Mouse (Mus musculus) liver, adult 2 months (tissue): ENCODE measurements around the gene Dnajc14.

Source experiments
- CTCF ChIP-seq: fragments of 200-500 bp; IDR thresholded peaks from 2 replicates; pipeline ENCODE4 v1.5.1; 2011; ENCODE audit warnings: low read depth, low read length, control low read depth
- POLR2A ChIP-seq: fragments of 200-500 bp; IDR thresholded peaks from 2 replicates; pipeline ENCODE4 v1.6.1; 2011; ENCODE audit warnings: low read length, control low read depth; ENCODE audit not compliant: insufficient read depth; ENCODE audit errors: extremely low read depth

- TF ChIP-seq POLR2A (no peak), CTCF (no peak)
These were observed 5.2 kb upstream of the Dnajc14 start for GRCm38 (mm10) chr10:128798676-128799075.
